Mouse (Mus musculus): ENCODE measurements around the gene Tmem101. TPM values are rescaled to one million over a fixed set of nuclear protein-coding genes. Genes with fewer than 3 reads are reported as not detected.

Gene Tmem101
- total RNA-seq, 1 experiment from 2014 or later: 5.5 TPM

Other genes starting within 250 kb of the Tmem101 start
- not detected in 3 replicates for gene Sost, start 189.4 kb downstream of the Tmem101 start, total RNA-seq (2017)
- 2.4 TPM in 1 of 3 replicates, not detected in the others for gene Cfap97d1, start 172.1 kb downstream of the Tmem101 start, total RNA-seq (2017)
- 32.4 to 36.2 TPM (median 35.3 TPM) in 3 replicates for gene Dusp3, start 169.4 kb downstream of the Tmem101 start, total RNA-seq (2017)
- not detected in 3 replicates for gene Mpp3, start 127.9 kb downstream of the Tmem101 start, total RNA-seq (2017)
- 2.0 to 8.0 TPM (median 3.3 TPM) in 3 replicates for gene Cd300lg, start 114.9 kb downstream of the Tmem101 start, total RNA-seq (2017)
- not detected in 3 replicates for gene Mpp2, start 67.9 kb downstream of the Tmem101 start, total RNA-seq (2017)
- gene Ppy, start 55.1 kb downstream of the Tmem101 start, total RNA-seq (2017): not detected in 3 replicates
- gene Pyy, start 48.6 kb downstream of the Tmem101 start, total RNA-seq (2017): not detected in 3 replicates
- gene Nags, start 10.9 kb downstream of the Tmem101 start, total RNA-seq (2017): not detected in 3 replicates
- gene Lsm12, start 28.9 kb upstream of the Tmem101 start, total RNA-seq (2017): 26.7 to 93.0 TPM (median 26.9 TPM) in 3 replicates
- 6.1 to 10.7 TPM (median 9.1 TPM) in 3 replicates for gene G6pc3, start 33.2 kb upstream of the Tmem101 start, total RNA-seq (2017)
- 46.5 to 54.0 TPM (median 51.7 TPM) in 3 replicates for gene Hdac5, start 73.8 kb upstream of the Tmem101 start, total RNA-seq (2017)
- gene BC030867, start 92.5 kb upstream of the Tmem101 start, total RNA-seq (2017): not detected in 3 replicates
- gene Asb16, start 112.3 kb upstream of the Tmem101 start, total RNA-seq (2017): not detected in 3 replicates
- 25.7 to 34.3 TPM (median 26.5 TPM) in 3 replicates for gene Tmub2, start 128.5 kb upstream of the Tmem101 start, total RNA-seq (2017)
- gene Atxn7l3, start 140.2 kb upstream of the Tmem101 start, total RNA-seq (2017): 29.9 to 43.6 TPM (median 29.9 TPM) in 3 replicates
- gene Ubtf, start 163.3 kb upstream of the Tmem101 start, total RNA-seq (2017): 160 to 166 TPM (median 161 TPM) in 3 replicates
- gene Slc4a1, start 209.8 kb upstream of the Tmem101 start, total RNA-seq (2017): 2.2 to 10.4 TPM (median 8.0 TPM) in 3 replicates
- gene Rundc3a, start 237.0 kb upstream of the Tmem101 start, total RNA-seq (2017): 4.8 TPM in 1 of 3 replicates, not detected in the others

All from monocyte, adult 5-6 weeks (primary cell).